Mouse (Mus musculus) spleen, adult 2 months (tissue): ENCODE measurements around the gene Zcchc14.

ENCODE experiments used
- CTCF ChIP-seq: fragments of 200-500 bp; IDR thresholded peaks from 2 replicates; pipeline ENCODE4 v1.5.1; 2011; ENCODE audit warnings: mild to moderate bottlenecking, inconsistent platforms; ENCODE audit not compliant: insufficient read depth, insufficient read length, insufficient replicate concordance; ENCODE audit errors: extremely low read depth
- POLR2A ChIP-seq: fragments of 200-500 bp; IDR thresholded peaks from 2 replicates; pipeline ENCODE4 v1.6.1; 2011; ENCODE audit warnings: low read depth, low read length, inconsistent platforms

- no peak for TF ChIP-seq CTCF
- no peak for TF ChIP-seq POLR2A
These were observed 45.3 kb upstream of the Zcchc14 start for GRCm38 (mm10) chr8:121697735-121698614.
